Mouse (Mus musculus): ENCODE measurements around the gene Ccdc50.

Gene Ccdc50

GRCm38 (mm10) chr16:27388761-27389451 lies at the start of gene Ccdc50:
Gene Ccdc50, plus strand, starts transcription at chr16:27388869.
- DNase-seq (ENCODE audit: low read depth): peak; percentile 68

GRCm38 (mm10) chr16:27347521-27347920 lies 41.1 kb upstream of the Ccdc50 start:
- DNase-seq (ENCODE audit: low read depth): peak; percentile 7

- DNase-seq (ENCODE audit: low read depth): no peak
These were observed 40.3 kb upstream of the Ccdc50 start for GRCm38 (mm10) chr16:27348359-27348758.

DNA sequence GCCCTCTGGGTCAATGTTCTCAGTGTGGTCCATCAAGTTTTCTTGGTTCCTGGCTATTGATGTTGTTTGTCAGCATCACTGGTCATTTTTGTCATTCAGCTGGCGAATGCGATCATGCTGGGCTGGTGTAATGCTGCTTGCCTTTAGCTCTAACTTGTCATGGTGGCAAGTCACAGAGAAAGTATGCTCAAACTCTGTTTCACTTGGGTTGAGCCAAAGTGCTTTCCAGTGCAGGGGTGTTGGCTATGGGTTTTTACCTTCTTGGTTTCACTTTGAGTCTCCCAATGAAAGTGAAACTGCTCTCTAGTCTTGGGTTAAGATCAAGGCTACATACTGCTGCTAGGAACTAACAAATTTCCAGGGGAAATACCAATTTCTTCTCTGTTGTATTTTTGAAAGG lies 39.4 kb upstream of the Ccdc50 start:
- DNase-seq (ENCODE audit: low read depth): peak; percentile 23

- no peak for DNase-seq (ENCODE audit: low read depth)
These were observed 38.7 kb upstream of the Ccdc50 start for GRCm38 (mm10) chr16:27349878-27350532.

DNA sequence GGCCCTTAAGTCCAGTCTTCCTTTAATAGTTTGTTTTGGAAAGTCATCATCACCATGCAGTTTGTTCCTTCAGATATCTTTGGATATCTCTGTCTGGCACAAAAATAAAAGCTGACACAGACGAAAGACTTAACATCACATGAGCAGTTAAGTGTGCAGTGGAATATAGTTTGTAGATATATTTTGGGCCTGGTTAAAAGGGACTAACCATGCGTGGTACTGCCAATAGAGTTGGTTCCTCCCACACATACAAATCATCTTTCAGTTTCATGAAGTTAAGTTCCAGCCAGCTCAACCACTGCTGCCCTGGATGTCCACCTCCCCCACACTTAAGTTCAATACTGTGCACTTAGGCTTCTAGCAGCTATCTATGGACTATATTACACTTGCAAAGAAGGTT lies 34.2 kb upstream of the Ccdc50 start:
- DNase-seq (ENCODE audit: low read depth): no peak

DNA sequence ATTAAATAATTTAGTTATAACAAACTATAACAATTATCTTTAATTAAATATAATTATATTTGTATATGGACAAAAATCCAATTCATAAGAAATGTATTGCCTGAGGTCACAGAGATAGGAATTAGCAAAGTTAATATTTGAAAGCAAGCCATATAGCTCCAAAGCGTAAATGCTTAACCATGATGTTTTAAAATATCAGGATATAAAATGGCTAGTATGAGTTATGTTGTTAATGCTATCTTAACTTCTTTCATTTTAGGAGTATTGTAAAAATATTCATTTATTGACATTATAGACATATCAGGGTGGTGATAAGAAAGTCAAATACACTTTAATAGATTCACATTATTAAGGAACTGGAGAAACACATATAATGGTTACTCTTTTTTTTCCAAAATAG lies 28.6 kb upstream of the Ccdc50 start:
- no peak for DNase-seq (ENCODE audit: low read depth)

GRCm38 (mm10) chr16:27370191-27370590 lies 18.5 kb upstream of the Ccdc50 start, which contains the start of gene Uts2b:
Gene Uts2b, minus strand, starts transcription at chr16:27370239.
- DNase-seq (ENCODE audit: low read depth): no peak

DNA sequence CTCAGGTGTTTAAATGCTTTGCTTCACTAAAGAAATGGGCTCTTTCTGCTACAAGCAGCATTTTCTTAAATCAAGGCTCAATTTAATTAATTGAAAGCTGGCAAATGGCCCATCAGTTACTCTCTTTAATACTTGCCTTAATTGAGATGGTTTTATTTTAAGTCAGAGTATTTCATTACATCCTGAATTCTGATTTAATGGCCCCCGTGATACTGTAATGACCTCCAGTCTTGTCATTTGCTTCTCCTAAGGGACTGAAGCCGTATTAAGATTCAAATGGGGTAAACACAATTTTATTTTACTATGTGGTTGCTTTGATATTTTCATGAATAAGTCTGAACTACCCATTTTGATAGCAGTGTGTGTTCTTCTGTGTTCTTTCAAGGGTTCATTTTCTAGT lies 18.0 kb upstream of the Ccdc50 start:
- DNase-seq (ENCODE audit: low read depth): no peak

DNA sequence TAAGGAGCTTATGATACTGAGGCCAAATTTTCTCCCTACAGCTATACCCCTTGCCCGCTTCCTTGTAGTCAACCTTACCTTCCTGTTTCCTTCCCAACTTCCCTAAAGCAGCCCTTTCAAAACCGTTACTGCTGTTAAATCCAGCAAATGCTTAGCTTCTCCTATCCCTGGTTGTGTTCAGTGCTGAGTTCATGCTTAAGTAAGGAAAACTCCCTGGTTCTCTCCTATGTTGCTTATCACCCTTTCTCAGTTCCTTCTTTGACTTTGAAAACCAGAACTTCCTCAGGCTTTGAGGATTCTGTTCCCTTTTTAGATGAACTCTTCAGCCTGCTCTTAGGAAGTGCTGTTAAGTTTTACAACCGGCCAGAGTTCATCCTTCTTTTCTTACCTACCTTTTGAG lies 14.5 kb upstream of the Ccdc50 start:
- DNase-seq (ENCODE audit: low read depth): no peak

GRCm38 (mm10) chr16:27375318-27375717 lies 13.4 kb upstream of the Ccdc50 start:
- DNase-seq (ENCODE audit: low read depth): no peak

- DNase-seq (ENCODE audit: low read depth): no peak
These were observed 12.1 kb upstream of the Ccdc50 start for GRCm38 (mm10) chr16:27376556-27376955.

- DNase-seq (ENCODE audit: low read depth): no peak
These were observed 6.5 kb upstream of the Ccdc50 start for GRCm38 (mm10) chr16:27382217-27382616.

DNA sequence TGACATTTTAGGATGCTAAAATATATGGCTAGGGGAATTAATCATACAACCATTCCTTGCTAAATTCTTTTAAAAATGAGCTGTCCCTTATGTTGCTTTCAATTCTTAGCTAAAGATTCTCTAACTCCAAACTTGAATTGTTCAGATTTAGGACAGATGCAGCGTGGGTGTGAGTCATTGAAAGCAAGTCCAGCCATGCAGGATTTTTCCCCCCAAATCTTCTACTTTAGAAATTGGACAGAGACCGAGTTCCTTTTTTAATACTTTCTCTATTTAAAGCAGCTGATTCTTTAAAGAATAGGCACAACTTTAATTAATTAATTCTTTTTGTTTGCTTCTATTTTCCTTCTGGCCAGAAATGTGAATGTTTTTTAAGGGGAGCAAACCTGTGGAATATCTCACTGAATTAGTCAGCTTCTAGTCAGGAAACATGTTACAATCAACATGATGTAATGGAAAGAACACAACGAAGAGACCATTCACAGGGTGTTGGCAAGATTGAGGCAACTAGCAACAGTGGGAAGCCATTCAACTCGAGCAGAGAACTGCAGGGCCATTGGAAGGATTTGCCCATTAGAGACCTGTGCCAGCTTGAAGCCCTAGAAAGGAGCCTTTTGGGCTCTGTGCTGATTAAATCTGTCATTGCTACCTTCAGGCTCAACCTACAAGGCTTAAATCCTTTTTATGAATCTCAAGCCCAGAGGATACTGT lies 3.6 kb upstream of the Ccdc50 start:
- DNase-seq (ENCODE audit: low read depth): peak; percentile 57

DNA sequence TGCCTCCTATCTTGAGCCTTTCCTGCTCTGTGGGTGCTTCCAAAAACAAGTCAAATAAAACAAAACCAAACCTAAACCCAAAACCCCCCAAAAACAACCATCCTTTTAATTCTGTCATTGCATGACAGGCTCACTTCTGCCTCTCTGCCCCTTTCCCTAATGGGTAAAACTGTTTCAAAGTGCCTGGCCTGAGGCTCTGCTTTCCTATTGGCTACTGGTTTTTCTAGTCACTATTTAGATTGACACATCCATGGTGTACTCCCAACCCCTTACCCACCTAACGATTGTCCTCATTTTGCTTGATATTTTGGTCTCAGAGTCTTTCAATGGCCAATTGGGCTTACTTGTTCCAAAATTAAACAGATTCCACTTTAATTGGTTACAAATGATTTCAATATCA lies 3.0 kb upstream of the Ccdc50 start:
- DNase-seq (ENCODE audit: low read depth): no peak

- DNase-seq (ENCODE audit: low read depth): no peak
These were observed 1.7 kb upstream of the Ccdc50 start for GRCm38 (mm10) chr16:27386850-27387407.

GRCm38 (mm10) chr16:27387634-27388611 lies 746 bp upstream of the Ccdc50 start:
- peak; percentile 70 for DNase-seq (ENCODE audit: low read depth)

- peak; percentile 47 for DNase-seq (ENCODE audit: low read depth)
These were observed 1.0 kb downstream of the Ccdc50 start for GRCm38 (mm10) chr16:27389534-27390282.

- DNase-seq (ENCODE audit: low read depth): no peak
These were observed 1.6 kb downstream of the Ccdc50 start for GRCm38 (mm10) chr16:27390306-27390705.

DNA sequence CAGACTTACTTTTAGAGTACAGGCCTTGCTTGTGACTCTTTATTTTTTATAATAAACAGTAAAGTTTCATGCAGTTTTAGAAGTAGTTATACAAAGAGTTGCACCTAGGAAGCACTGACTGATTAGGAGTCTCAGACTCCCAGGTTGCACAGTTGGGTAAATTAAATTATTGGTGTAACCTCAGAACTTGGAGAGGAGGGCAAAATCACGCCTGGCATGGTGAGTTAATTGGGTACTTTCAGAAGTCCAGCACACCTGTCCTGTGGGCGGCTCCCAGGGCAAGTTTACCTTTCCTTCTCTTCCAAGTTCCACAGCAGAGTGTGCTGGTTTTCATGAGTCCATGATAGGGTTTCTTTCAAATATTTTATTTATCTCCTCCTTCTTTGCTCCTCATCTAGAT lies 3.2 kb downstream of the Ccdc50 start:
- no peak for DNase-seq (ENCODE audit: low read depth)

Data from 416B (cell line).